Mouse (Mus musculus) kidney, embryonic 16.5 days (tissue): ENCODE results near the gene Gm49320. TPM values are rescaled to one million over a fixed set of nuclear protein-coding genes. Genes with fewer than 3 reads are reported as not detected.
"Not testable (repeated sequence)": the region's sequence is repeated elsewhere in the genome, so short reads cannot be mapped to it uniquely, and the experiment has no call there.

ENCODE experiments used
- ATAC-seq: fragments of 200-750 bp; cut with Nextera tagmentation; 2 replicates; pipeline ENCODE4 v1.8.0; 2017; ENCODE audit warnings: moderate TSS enrichment; ENCODE audit not compliant: low FRiP score, low TSS enrichment
- H3K27ac ChIP-seq: fragments of 300-500 bp; sonication (generic); 2 replicates; pipeline ENCODE4 v1.5.1; 2014; ENCODE audit warnings: low read length
- H3K27me3 ChIP-seq: fragments of 300-500 bp; sonication (generic); 2 replicates; pipeline ENCODE4 v1.6.1; 2014; ENCODE audit warnings: low read length, control low read depth, mixed read lengths; ENCODE audit not compliant: insufficient read depth
- H3K36me3 ChIP-seq: fragments of 300-500 bp; sonication (generic); 2 replicates; pipeline ENCODE4 v1.6.1; 2014; ENCODE audit warnings: low read length, control low read depth, mixed read lengths; ENCODE audit not compliant: insufficient read depth
- H3K4me1 ChIP-seq: fragments of 300-500 bp; sonication (generic); 2 replicates; pipeline ENCODE4 v1.6.1; 2014; ENCODE audit warnings: low read length, control low read depth, mixed read lengths; ENCODE audit not compliant: insufficient read depth
- H3K4me2 ChIP-seq: fragments of 300-500 bp; sonication (generic); replicated peaks from 2 replicates; pipeline ENCODE4 v1.6.1; 2014; ENCODE audit warnings: low read depth, low read length
- H3K4me3 ChIP-seq: fragments of 300-500 bp; sonication (generic); 2 replicates; pipeline ENCODE4 v1.5.1; 2014; ENCODE audit warnings: mild to moderate bottlenecking, low read length
- H3K9ac ChIP-seq: fragments of 300-500 bp; sonication (generic); replicated peaks from 2 replicates; pipeline ENCODE4 v1.6.1; 2014; ENCODE audit warnings: low read length
- H3K9me3 ChIP-seq: fragments of 300-500 bp; sonication (generic); 2 replicates; pipeline ENCODE4 v1.6.1; 2016; ENCODE audit warnings: low read length, control low read depth
- WGBS: fragments of 180-500 bp; shearing (Covaris S2); extraction: QIAGEN DNeasy Blood & Tissue Kit; methylation state at CpG from one replicate; pipeline ENCODE4 v1.1.7; 2014; 5-methylcytosine and 5-hydroxymethylcytosine counted together
- polyA plus RNA-seq: library from polyadenylated mRNA; unstranded; fragments of >200 nt; fragmentation: Nextera tagmentation; extraction: Ambion mirVana; gene quantifications from 2 replicates; pipeline ENCODE4 v1.2.1, GENCODE M21; 2015

The Gm49320 gene
- polyA plus RNA-seq, 1 experiment from 2014 or later = 1.2 TPM

- 91% methylated on average over 8 of the region's 8 CpGs for whole genome bisulfite sequencing
- Histone ChIP-seq H3K4me3 (no peak overlapping the region), H3K36me3 (peaks cover 56% of the 10 kb centered on the region), H3K4me2 (no peak overlapping the region), H3K9me3 (no peaks in the 10 kb centered on the region), H3K27me3 (no peaks in the 10 kb centered on the region), H3K4me1 (peaks cover 15% of the 10 kb centered on the region), H3K27ac (no peak overlapping the region), H3K9ac (no peak overlapping the region)
- ATAC-seq = no peak
These were observed 8.6 kb downstream of the Gm49320 start for GRCm38 (mm10) chr8:4247241-4247640.

DNA sequence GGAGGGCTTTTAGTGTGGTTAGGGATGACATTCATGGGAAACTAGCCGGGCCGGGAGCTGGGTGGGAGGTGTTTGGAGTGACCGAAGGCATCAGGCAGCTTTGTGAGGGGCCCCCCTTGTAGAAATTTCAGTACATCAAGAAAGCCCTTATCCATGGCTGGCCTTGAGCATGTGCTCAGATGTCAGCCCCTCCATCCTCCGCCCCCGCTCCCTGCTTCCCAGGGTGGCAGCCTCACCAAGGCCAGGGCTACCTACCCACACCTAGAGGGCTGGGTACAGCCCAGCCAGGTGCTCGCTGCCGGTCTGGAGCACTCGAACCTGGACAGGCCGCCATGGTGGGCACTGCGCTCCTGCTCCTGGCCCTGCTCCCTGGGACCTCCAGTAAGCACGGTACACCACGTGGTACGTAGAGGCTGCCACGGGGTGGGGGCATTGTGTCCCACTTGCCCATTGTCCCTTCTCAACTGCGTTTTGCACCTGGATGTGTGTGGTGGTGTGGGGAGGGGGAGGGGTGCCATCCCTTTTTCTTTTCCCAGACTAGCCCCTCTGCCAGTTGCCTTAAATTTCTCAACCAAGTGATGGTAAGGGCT, 9.4 kb downstream of the Gm49320 start, which contains the start of gene Tgfbr3l:
Gene Tgfbr3l, plus strand, starts transcription at position 264 of the 590 bp plus-strand sequence.
- Histone ChIP-seq H3K4me1 (peaks cover 18% of the 10 kb centered on the region), H3K27ac (peak within 1 kb of the TSS; percentile 3; the same call in 1 of the 2 replicates), H3K9me3 (no peaks in the 10 kb centered on the region), H3K27me3 (no peaks in the 10 kb centered on the region), H3K4me2 (0 out of 2 replicates have a peak within 1 kb of the TSS, but pooled peaks have one; percentile 8), H3K9ac (no peak within 1 kb of the TSS; the same call in 1 of the 2 replicates), H3K36me3 (peaks cover 50% of the 10 kb centered on the region), H3K4me3 (no peak within 1 kb of the TSS)
- 73% methylated on average over 15 of the region's 15 CpGs for WGBS
- no peak for ATAC-seq

DNA sequence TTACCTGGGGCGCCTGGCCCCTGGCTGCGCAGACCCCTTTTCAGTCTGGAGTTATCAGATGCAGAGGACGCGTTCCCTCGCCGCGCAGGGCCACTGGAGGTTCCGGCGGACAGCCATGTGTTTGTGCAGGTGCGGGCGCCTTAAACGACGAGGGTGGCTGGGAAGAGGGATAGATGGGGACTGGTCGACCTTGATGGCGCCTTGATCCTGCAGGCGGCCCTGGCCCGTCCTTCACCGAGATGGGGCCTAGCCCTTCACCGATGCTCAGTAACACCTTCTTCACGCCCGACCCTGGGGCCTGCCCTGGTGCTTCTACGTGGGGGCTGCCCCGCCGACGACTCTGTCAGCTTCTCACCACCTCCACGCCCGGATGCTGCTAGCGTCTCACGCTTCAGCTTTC, 10.5 kb downstream of the Gm49320 start:
- peak overlapping the region; percentile 3; the same call in 1 of the 2 replicates for H3K27ac ChIP-seq

GRCm38 (mm10) chr8:4250306-4250970, 11.8 kb downstream of the Gm49320 start:
- Histone ChIP-seq H3K4me2 (no peak overlapping the region), H3K36me3 (peaks cover 36% of the 10 kb centered on the region), H3K9ac (peak overlapping the region; percentile 14; the same call in 1 of the 2 replicates), H3K4me3 (no peak overlapping the region), H3K4me1 (peaks cover 29% of the 10 kb centered on the region), H3K27ac (no peak overlapping the region), H3K27me3 (no peaks in the 10 kb centered on the region), H3K9me3 (no peaks in the 10 kb centered on the region)
- WGBS = 43% methylated on average over 26 of the region's 26 CpGs
- peak; percentile 3; the same call in 1 of the 2 replicates for ATAC-seq

More for the DNA sequence above, 10.5 kb downstream of the Gm49320 start:
- WGBS = 6% methylated on average over 29 of the region's 29 CpGs
- Histone ChIP-seq H3K36me3 (peaks cover 38% of the 10 kb centered on the region), H3K4me3 (no peak overlapping the region), H3K4me2 (0 out of 2 replicates have a peak overlapping the region, but pooled peaks have one; percentile 8), H3K9me3 (no peaks in the 10 kb centered on the region), H3K27me3 (no peaks in the 10 kb centered on the region), H3K4me1 (peaks cover 26% of the 10 kb centered on the region), H3K9ac (peak overlapping the region; percentile 7)
- ATAC-seq = no peak

DNA sequence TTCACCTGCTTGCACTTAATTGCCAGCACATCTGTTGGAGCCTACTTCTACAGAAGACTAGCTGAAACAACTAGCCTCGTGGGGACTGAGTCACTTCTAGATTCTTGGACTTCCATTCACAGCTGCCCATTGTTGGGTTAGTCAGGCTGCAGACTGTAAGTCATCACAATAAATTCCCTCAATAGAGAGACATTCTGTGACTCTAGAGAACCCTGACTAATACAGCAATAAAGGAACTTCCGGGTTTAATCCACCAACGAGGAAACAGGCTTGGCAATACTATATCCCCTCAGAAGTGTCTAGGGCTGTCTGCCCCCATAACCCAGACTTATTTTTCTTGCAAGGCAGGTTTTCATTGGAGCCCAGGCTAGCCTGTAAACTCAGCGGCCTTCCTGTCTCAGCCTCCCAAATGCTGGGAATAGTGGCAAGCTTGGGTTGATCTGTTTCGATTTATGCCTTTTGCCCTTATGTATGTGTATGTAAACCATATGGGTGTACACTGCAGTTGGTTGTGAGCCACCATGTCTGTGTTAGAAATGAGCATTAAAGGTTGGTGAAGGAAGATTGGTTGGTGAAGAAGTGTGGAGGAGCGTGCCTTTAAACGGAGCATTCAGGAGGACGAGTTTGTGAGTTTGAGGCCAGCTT, 13.6 kb downstream of the Gm49320 start:
- Histone ChIP-seq H3K9me3 (no peaks in the 10 kb centered on the region), H3K27me3 (no peaks in the 10 kb centered on the region), H3K4me1 (peaks cover 33% of the 10 kb centered on the region), H3K36me3 (peaks cover 34% of the 10 kb centered on the region), H3K27ac (no peak overlapping the region; the same call in 1 of the 2 replicates), H3K4me2 (peak overlapping the region; percentile 72), H3K4me3 (peak overlapping the region; percentile 95), H3K9ac (peak overlapping the region; percentile 96)
- no peak for ATAC-seq
- WGBS = 44% methylated on average over 8 of the region's 8 CpGs

- peaks cover 28% of the 10 kb centered on the region for H3K36me3 ChIP-seq
- peak within 1 kb of the TSS; percentile 96 for H3K9ac ChIP-seq
- H3K27me3 ChIP-seq = no peaks in the 10 kb centered on the region
- no peaks in the 10 kb centered on the region for H3K9me3 ChIP-seq
- H3K4me1 ChIP-seq = peaks cover 42% of the 10 kb centered on the region
- H3K27ac ChIP-seq = peak within 1 kb of the TSS; percentile 96
- ATAC-seq = peak; percentile 88
- H3K4me2 ChIP-seq = peak within 1 kb of the TSS; percentile 72
- WGBS = under 1% methylated on average over 69 of the region's 69 CpGs
- peak within 1 kb of the TSS; percentile 95 for H3K4me3 ChIP-seq
These were observed 14.5 kb downstream of the Gm49320 start, which contains the start of gene Snapc2 for GRCm38 (mm10) chr8:4252934-4253841. TSS of gene Snapc2 (plus strand) at chr8:4253080.

GRCm38 (mm10) chr8:4254001-4254400, 15.3 kb downstream of the Gm49320 start:
- Histone ChIP-seq H3K9me3 (no peaks in the 10 kb centered on the region), H3K4me1 (peaks cover 39% of the 10 kb centered on the region), H3K27me3 (no peaks in the 10 kb centered on the region), H3K4me3 (peak overlapping the region; percentile 95), H3K4me2 (peak overlapping the region; percentile 72), H3K9ac (peak overlapping the region; percentile 96), H3K27ac (no peak overlapping the region; the same call in 1 of the 2 replicates), H3K36me3 (peaks cover 28% of the 10 kb centered on the region)
- 61% methylated on average over 6 of the region's 6 CpGs for WGBS
- no peak for ATAC-seq

DNA sequence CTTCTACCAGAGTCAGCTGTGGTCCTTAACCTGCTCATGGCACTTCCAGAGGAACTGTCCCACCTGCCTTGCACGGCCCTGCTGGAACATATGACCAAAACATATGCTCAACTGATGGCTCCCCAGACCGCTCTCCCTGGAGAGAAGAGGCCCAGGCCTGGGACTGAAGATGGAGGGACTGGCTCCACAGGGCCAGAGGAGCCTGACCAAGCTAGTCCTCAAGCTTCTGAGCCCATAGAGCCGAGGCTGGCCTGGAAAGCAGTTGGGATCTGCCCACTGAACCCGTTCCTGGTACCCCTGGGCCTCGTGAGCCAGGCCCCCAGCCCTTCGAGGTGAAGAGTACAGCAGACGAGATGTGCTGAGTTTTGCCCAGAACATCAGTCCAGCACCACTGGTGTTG, 16.8 kb downstream of the Gm49320 start:
- H3K4me3 ChIP-seq, ATAC-seq, H3K27ac ChIP-seq, H3K4me2 ChIP-seq, H3K27me3 ChIP-seq, H3K9me3 ChIP-seq, H3K9ac ChIP-seq: not testable (repeated sequence)
- H3K4me1 ChIP-seq = peaks cover 35% of the 10 kb centered on the region
- WGBS = 82% methylated on average over 7 of the region's 7 CpGs
- H3K36me3 ChIP-seq = peaks cover 37% of the 10 kb centered on the region

DNA sequence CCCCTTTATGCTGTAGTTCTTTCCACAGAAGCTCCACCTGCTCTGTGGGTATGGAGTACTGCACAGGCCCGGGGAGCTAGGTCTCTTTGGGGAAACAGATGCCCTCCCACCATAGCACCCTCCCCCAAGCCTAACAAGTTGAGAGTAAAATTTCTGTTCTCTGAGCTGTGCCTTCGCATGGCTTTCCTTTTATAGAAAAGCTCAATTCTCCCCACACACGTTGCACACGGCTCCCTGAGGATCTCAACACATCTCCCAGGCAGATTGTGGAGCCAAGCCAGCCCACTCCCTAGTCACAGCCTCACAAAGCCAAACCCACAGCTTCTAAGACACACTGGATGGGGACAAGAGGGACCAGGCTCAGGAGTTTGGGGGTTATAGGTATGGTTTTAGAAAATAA, 18.2 kb downstream of the Gm49320 start:
- peaks cover 50% of the 10 kb centered on the region for H3K36me3 ChIP-seq

More for the DNA sequence above, 18.2 kb downstream of the Gm49320 start:
- 46% methylated on average over 4 of the region's 4 CpGs for WGBS
- no peaks in the 10 kb centered on the region for H3K27me3 ChIP-seq
- H3K4me2 ChIP-seq = no peak overlapping the region
- no peaks in the 10 kb centered on the region for H3K9me3 ChIP-seq
- no peak for ATAC-seq
- H3K9ac ChIP-seq = no peak overlapping the region
- peaks cover 34% of the 10 kb centered on the region for H3K4me1 ChIP-seq
- H3K4me3 ChIP-seq = no peak overlapping the region
- H3K27ac ChIP-seq = no peak overlapping the region
